Mouse (Mus musculus): ENCODE results near the gene Grin1. TPM values are rescaled to one million over a fixed set of nuclear protein-coding genes. Genes with fewer than 3 reads are reported as not detected.

Grin1 gene
- polyA plus RNA-seq, 1 experiment = 0.02 TPM

DNA sequence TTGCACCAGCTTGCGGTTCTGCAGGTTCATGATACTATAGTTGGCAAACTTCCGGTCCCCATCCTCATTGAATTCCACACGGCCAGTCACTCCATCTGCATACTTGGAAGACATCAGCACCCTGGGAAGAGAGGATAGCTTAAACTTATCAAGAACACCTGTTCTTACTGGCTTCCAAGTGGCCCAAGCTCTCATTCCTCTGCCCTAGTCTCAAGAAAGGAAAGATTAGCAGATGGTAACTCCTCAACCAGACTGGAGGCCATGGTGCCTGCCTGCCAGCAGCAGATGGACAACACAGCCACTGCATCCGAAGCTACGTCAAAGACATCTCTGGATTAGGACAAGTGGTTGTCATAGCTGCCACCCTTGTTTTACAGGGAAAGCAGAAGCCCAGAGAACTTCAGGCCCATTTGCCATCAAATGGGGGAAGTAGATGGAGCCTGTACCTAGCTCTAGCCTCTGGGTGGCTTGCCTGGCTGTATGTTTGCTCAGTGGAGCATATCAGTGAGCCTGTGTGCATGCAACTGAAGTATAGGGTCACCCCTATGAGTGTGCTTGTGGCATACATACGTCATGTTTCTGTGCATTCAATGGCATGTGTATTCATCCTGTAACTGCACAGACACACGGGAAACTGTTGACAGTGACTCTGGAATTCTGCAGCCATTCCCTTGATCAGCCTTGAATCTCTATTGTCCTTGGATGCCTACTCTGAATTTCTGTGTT lies 14.9 kb downstream of the Grin1 start:
- H3ac ChIP-seq (ENCODE audit: control insufficient read depth, insufficient read length, low read depth) = no peak overlapping the region
- no peak overlapping the region for H3K4me3 ChIP-seq (ENCODE audit: insufficient read depth, poor library complexity, severe bottlenecking)
- H3K79me3 ChIP-seq (ENCODE audit: low read depth) = no peaks in the 10 kb centered on the region
- no peaks in the 10 kb centered on the region for H3K79me2 ChIP-seq (ENCODE audit: control insufficient read depth, insufficient read depth)
- H3K36me3 ChIP-seq (ENCODE audit: control insufficient read depth, insufficient read depth) = no peaks in the 10 kb centered on the region
- TF ChIP-seq MAX (IDR thresholded peaks at IDR 0.05) (no peak), USF1 (IDR thresholded peaks at IDR 0.05; ENCODE audit: low read depth) (no peak), MYOG (IDR thresholded peaks at IDR 0.05; ENCODE audit: control insufficient read depth, extremely low read depth, insufficient read length) (no peak), CTCF (IDR thresholded peaks at IDR 0.05; ENCODE audit: control insufficient read depth, insufficient read depth, insufficient read length) (no peak), MYOD1 (IDR thresholded peaks at IDR 0.05; ENCODE audit: control insufficient read depth, insufficient read length, low read depth) (no peak), CEBPB (IDR thresholded peaks at IDR 0.05; ENCODE audit: low read depth) (no peak), FOSL1 (IDR thresholded peaks at IDR 0.05; ENCODE audit: insufficient read depth, low read length, poor library complexity, severe bottlenecking) (no peak)
- H3K27me3 ChIP-seq (ENCODE audit: control insufficient read depth, insufficient read depth, insufficient read length) = peaks cover 46% of the 10 kb centered on the region

DNA sequence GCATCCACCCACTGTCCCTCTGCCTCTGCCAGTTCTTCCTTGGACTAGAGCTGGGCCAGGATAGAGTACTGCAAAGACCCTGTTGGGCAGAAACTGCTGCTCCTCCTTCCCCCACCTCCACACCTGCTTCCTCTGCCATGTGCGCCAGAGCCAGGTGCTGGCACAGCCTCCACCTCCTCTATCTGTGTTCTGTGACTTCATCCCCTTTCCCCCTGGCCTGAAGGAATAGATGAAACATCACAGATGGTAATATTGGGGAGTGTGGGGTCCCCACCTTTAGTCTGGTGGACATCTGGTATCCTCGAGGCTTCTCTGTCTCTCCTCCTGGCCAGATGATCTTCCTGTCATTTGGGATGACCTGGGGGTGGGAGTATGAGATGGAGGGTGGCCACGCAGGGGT lies 15.5 kb downstream of the Grin1 start:
- Histone ChIP-seq H3K27me3 (ENCODE audit: control insufficient read depth, insufficient read depth, insufficient read length) (peaks cover 47% of the 10 kb centered on the region), H3K4me3 (ENCODE audit: insufficient read depth, poor library complexity, severe bottlenecking) (no peak overlapping the region), H3K79me3 (ENCODE audit: low read depth) (no peaks in the 10 kb centered on the region), H3ac (ENCODE audit: control insufficient read depth, insufficient read length, low read depth) (no peak overlapping the region), H3K36me3 (ENCODE audit: control insufficient read depth, insufficient read depth) (no peaks in the 10 kb centered on the region), H3K79me2 (ENCODE audit: control insufficient read depth, insufficient read depth) (no peaks in the 10 kb centered on the region)
- TF ChIP-seq CEBPB (IDR thresholded peaks at IDR 0.05; ENCODE audit: low read depth) (no peak), MAX (IDR thresholded peaks at IDR 0.05) (no peak), MYOD1 (IDR thresholded peaks at IDR 0.05; ENCODE audit: control insufficient read depth, insufficient read length, low read depth) (no peak), MYOG (IDR thresholded peaks at IDR 0.05; ENCODE audit: control insufficient read depth, extremely low read depth, insufficient read length) (no peak), CTCF (IDR thresholded peaks at IDR 0.05; ENCODE audit: control insufficient read depth, insufficient read depth, insufficient read length) (no peak), USF1 (IDR thresholded peaks at IDR 0.05; ENCODE audit: low read depth) (no peak), FOSL1 (IDR thresholded peaks at IDR 0.05; ENCODE audit: insufficient read depth, low read length, poor library complexity, severe bottlenecking) (no peak)

DNA sequence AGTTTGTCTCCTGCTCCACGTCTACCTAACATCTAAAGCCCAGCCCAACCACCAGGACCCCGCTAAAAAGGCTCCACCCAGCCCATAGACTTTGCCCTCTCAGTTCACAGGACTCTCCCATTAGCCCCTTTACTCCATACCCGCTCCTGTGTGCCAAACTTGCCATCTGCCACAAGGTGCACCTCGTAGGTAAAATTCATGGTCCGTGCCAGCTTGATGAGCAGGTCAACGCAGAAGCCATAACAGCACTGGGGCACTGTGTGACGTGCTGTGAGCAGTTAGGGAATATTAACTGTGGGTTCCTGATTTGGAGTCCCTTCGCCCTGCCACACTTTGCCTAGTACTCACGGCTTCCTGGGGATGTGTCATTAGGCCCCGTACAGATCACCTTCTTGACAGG lies 20.9 kb downstream of the Grin1 start:
- Histone ChIP-seq H3K36me3 (ENCODE audit: control insufficient read depth, insufficient read depth) (no peaks in the 10 kb centered on the region), H3K4me3 (ENCODE audit: insufficient read depth, poor library complexity, severe bottlenecking) (no peak overlapping the region), H3K79me3 (ENCODE audit: low read depth) (no peaks in the 10 kb centered on the region), H3ac (ENCODE audit: control insufficient read depth, insufficient read length, low read depth) (no peak overlapping the region), H3K27me3 (ENCODE audit: control insufficient read depth, insufficient read depth, insufficient read length) (peaks cover 64% of the 10 kb centered on the region), H3K79me2 (ENCODE audit: control insufficient read depth, insufficient read depth) (no peaks in the 10 kb centered on the region)
- TF ChIP-seq USF1 (IDR thresholded peaks at IDR 0.05; ENCODE audit: low read depth) = no peak
- no peak for TF ChIP-seq MYOD1 (IDR thresholded peaks at IDR 0.05; ENCODE audit: control insufficient read depth, insufficient read length, low read depth)
- no peak for TF ChIP-seq CTCF (IDR thresholded peaks at IDR 0.05; ENCODE audit: control insufficient read depth, insufficient read depth, insufficient read length)
- no peak for TF ChIP-seq FOSL1 (IDR thresholded peaks at IDR 0.05; ENCODE audit: insufficient read depth, low read length, poor library complexity, severe bottlenecking)
- TF ChIP-seq CEBPB (IDR thresholded peaks at IDR 0.05; ENCODE audit: low read depth) = no peak
- no peak for TF ChIP-seq MAX (IDR thresholded peaks at IDR 0.05)
- TF ChIP-seq MYOG (IDR thresholded peaks at IDR 0.05; ENCODE audit: control insufficient read depth, extremely low read depth, insufficient read length) = no peak

DNA sequence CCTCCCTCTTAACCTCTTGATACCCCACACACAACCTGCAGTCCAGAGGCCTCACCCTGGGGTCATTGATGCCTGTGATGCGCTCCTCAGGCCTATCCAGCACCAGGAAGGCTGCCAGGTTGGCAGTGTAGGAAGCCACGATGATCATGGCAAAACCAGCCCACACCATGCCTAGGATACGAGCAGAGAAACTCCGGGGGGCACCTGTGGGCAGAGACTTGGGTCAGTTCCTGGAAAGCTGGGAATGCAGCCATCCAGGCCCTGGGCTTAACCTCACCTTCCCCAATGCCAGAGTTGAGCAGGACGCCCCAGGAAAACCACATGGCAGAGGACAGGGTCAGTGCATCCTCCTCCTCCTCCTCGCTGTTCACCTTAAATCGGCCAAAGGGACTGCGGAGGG lies 21.9 kb downstream of the Grin1 start:
- Histone ChIP-seq H3K79me3 (ENCODE audit: low read depth) (no peaks in the 10 kb centered on the region), H3ac (ENCODE audit: control insufficient read depth, insufficient read length, low read depth) (no peak overlapping the region), H3K36me3 (ENCODE audit: control insufficient read depth, insufficient read depth) (no peaks in the 10 kb centered on the region), H3K4me3 (ENCODE audit: insufficient read depth, poor library complexity, severe bottlenecking) (no peak overlapping the region), H3K27me3 (ENCODE audit: control insufficient read depth, insufficient read depth, insufficient read length) (peaks cover 67% of the 10 kb centered on the region), H3K79me2 (ENCODE audit: control insufficient read depth, insufficient read depth) (no peaks in the 10 kb centered on the region)
- TF ChIP-seq CEBPB (IDR thresholded peaks at IDR 0.05; ENCODE audit: low read depth) (no peak), MYOG (IDR thresholded peaks at IDR 0.05; ENCODE audit: control insufficient read depth, extremely low read depth, insufficient read length) (no peak), MYOD1 (IDR thresholded peaks at IDR 0.05; ENCODE audit: control insufficient read depth, insufficient read length, low read depth) (no peak), MAX (IDR thresholded peaks at IDR 0.05) (no peak), CTCF (IDR thresholded peaks at IDR 0.05; ENCODE audit: control insufficient read depth, insufficient read depth, insufficient read length) (no peak), USF1 (IDR thresholded peaks at IDR 0.05; ENCODE audit: low read depth) (no peak), FOSL1 (IDR thresholded peaks at IDR 0.05; ENCODE audit: insufficient read depth, low read length, poor library complexity, severe bottlenecking) (no peak)

DNA sequence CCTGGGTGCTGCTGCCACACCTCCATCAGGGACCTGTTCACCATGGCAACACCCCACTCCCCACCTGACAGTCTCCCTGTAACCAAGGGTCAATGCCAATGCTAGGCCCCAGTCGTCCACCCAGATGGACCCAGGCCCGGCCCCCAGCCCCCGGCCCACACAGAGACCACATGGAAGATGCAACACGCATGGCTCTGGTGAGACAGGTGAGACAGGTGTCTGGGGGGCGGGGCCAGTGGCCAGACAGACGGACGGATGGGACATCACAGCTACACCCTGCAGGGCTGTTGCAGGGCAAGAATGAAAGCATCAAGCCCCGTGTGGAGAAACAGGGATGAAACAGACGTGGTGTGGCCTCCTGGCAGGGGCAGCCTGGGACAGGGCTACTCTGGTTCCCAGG lies 25.3 kb downstream of the Grin1 start:
- H3K79me2 ChIP-seq (ENCODE audit: control insufficient read depth, insufficient read depth) = no peaks in the 10 kb centered on the region
- no peak overlapping the region for H3ac ChIP-seq (ENCODE audit: control insufficient read depth, insufficient read length, low read depth)
- no peaks in the 10 kb centered on the region for H3K36me3 ChIP-seq (ENCODE audit: control insufficient read depth, insufficient read depth)
- H3K79me3 ChIP-seq (ENCODE audit: low read depth) = no peaks in the 10 kb centered on the region
- H3K27me3 ChIP-seq (ENCODE audit: control insufficient read depth, insufficient read depth, insufficient read length) = peaks cover 91% of the 10 kb centered on the region
- no peak for TF ChIP-seq MYOG (IDR thresholded peaks at IDR 0.05; ENCODE audit: control insufficient read depth, extremely low read depth, insufficient read length)
- TF ChIP-seq FOSL1 (IDR thresholded peaks at IDR 0.05; ENCODE audit: insufficient read depth, low read length, poor library complexity, severe bottlenecking) = no peak
- no peak for TF ChIP-seq MYOD1 (IDR thresholded peaks at IDR 0.05; ENCODE audit: control insufficient read depth, insufficient read length, low read depth)
- no peak for TF ChIP-seq USF1 (IDR thresholded peaks at IDR 0.05; ENCODE audit: low read depth)
- H3K4me3 ChIP-seq (ENCODE audit: insufficient read depth, poor library complexity, severe bottlenecking) = no peak overlapping the region

Measured in C2C12 (cell line).